Mouse (Mus musculus): ENCODE results near the gene Polr2a. TPM values are rescaled to one million over a fixed set of nuclear protein-coding genes. Genes with fewer than 3 reads are reported as not detected.

Gene Polr2a
- polyA plus RNA-seq, 1 experiment = 69.5 TPM

DNA sequence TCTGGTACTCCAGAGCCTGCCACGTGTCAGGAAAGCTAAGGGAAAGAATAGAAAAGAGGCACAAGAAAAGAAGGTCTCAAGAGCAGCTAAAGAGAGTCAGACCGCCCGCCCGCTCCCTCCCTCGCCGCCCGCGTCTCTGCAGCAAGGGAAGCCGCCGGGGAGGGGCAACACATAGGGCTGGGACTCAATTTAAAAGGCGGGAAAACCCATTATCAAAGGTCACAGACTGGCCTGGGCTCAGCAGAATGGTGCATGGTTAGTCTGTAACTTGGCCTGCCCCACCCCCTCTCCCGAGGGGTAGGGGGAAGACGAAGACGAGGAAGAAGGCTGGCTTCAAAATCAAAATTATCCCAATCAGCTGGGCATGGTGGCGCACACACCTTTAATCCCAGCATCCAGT, 39.8 kb downstream of the Polr2a start:
- TF ChIP-seq MYOD1 (IDR thresholded peaks at IDR 0.05; ENCODE audit: control insufficient read depth in 1 of 3, insufficient read length in 2 of 3, low read depth in 2 of 3) (no peak), TCF12 (IDR thresholded peaks at IDR 0.05; ENCODE audit: insufficient read depth, poor library complexity, severe bottlenecking) (no peak), MYOG (IDR thresholded peaks at IDR 0.05; ENCODE audit: control insufficient read depth in 1 of 3, insufficient read depth in 1 of 3, insufficient read length in 2 of 3, low read depth in 2 of 3) (no peak), USF1 (IDR thresholded peaks at IDR 0.05; ENCODE audit: low read depth) (no peak), SRF (IDR thresholded peaks at IDR 0.05; ENCODE audit: control insufficient read depth, insufficient read length, low read depth) (no peak), POLR2A (IDR thresholded peaks at IDR 0.05; ENCODE audit: insufficient read length, low read depth) (no peak), E2F4 (IDR thresholded peaks at IDR 0.05; ENCODE audit: insufficient read depth) (no peak), MAX (IDR thresholded peaks at IDR 0.05; ENCODE audit: low read depth) (no peak), TCF3 (IDR thresholded peaks at IDR 0.05; ENCODE audit: insufficient read length, low read depth) (no peak), CEBPB (IDR thresholded peaks at IDR 0.05; ENCODE audit: insufficient read depth, poor library complexity, severe bottlenecking) (no peak), POLR2AphosphoS2 (IDR thresholded peaks at IDR 0.05; ENCODE audit: insufficient read length, low read depth) (no peak), REST (IDR thresholded peaks at IDR 0.05; ENCODE audit: insufficient read depth, insufficient read length) (no peak)
- no peaks in the 10 kb centered on the region for H3K36me3 ChIP-seq (ENCODE audit: control insufficient read depth, insufficient read depth)
- H3K4me2 ChIP-seq (ENCODE audit: low read depth) = no peak overlapping the region
- H3K79me2 ChIP-seq (ENCODE audit: control insufficient read depth, insufficient read depth) = no peaks in the 10 kb centered on the region
- no peak overlapping the region for H3ac ChIP-seq (ENCODE audit: control insufficient read depth, insufficient read length)
- no peak overlapping the region for H3K4me3 ChIP-seq
- no peaks in the 10 kb centered on the region for H3K27me3 ChIP-seq (ENCODE audit: control insufficient read depth, insufficient read depth, insufficient read length)

- Histone ChIP-seq H3K4me2 (ENCODE audit: low read depth) (no peak overlapping the region), H3K27me3 (ENCODE audit: control insufficient read depth, insufficient read depth, insufficient read length) (no peaks in the 10 kb centered on the region), H3K79me2 (ENCODE audit: control insufficient read depth, insufficient read depth) (no peaks in the 10 kb centered on the region), H3K4me3 (no peak overlapping the region), H3ac (ENCODE audit: control insufficient read depth, insufficient read length) (no peak overlapping the region), H3K36me3 (ENCODE audit: control insufficient read depth, insufficient read depth) (no peaks in the 10 kb centered on the region)
- TF ChIP-seq MAX (IDR thresholded peaks at IDR 0.05; ENCODE audit: low read depth) (no peak), MYOG (IDR thresholded peaks at IDR 0.05; ENCODE audit: control insufficient read depth in 1 of 3, insufficient read depth in 1 of 3, insufficient read length in 2 of 3, low read depth in 2 of 3) (no peak), REST (IDR thresholded peaks at IDR 0.05; ENCODE audit: insufficient read depth, insufficient read length) (no peak), POLR2A (IDR thresholded peaks at IDR 0.05; ENCODE audit: insufficient read length, low read depth) (no peak)
Observed at GRCm38 (mm10) chr11:69716953-69717352, 41.5 kb downstream of the Polr2a start.

GRCm38 (mm10) chr11:69715929-69716328, 42.5 kb downstream of the Polr2a start:
- Histone ChIP-seq H3K79me2 (ENCODE audit: control insufficient read depth, insufficient read depth) (no peaks in the 10 kb centered on the region), H3K4me2 (ENCODE audit: low read depth) (no peak overlapping the region), H3K4me3 (no peak overlapping the region), H3K36me3 (ENCODE audit: control insufficient read depth, insufficient read depth) (no peaks in the 10 kb centered on the region), H3ac (ENCODE audit: control insufficient read depth, insufficient read length) (no peak overlapping the region), H3K27me3 (ENCODE audit: control insufficient read depth, insufficient read depth, insufficient read length) (no peaks in the 10 kb centered on the region)
- 0 out of 2 replicates have a peak, but pooled peaks have one; percentile 16 for TF ChIP-seq CEBPB (IDR thresholded peaks at IDR 0.05; ENCODE audit: insufficient read depth, poor library complexity, severe bottlenecking)
- no peak for TF ChIP-seq REST (IDR thresholded peaks at IDR 0.05; ENCODE audit: insufficient read depth, insufficient read length)

DNA sequence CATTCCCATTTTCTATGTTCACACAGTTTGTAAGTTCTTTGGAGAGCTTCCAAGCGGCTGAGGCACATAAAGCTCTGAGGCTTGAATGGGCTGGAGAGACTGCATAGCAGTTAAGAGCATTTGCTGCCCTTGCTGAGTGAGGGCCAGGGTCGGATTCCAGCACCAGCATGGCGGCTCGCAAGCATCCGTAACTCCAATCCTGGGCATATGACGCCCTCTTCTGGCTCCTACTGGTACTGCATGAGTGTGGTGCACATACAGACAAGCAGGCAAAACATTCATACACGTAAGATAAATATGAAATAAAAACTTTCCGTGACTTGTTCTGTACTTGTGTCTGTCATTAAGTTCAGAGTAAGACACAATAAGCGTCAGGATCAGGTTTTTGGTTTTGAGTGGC, 43.0 kb downstream of the Polr2a start:
- H3K4me3 ChIP-seq = no peak overlapping the region
- no peaks in the 10 kb centered on the region for H3K27me3 ChIP-seq (ENCODE audit: control insufficient read depth, insufficient read depth, insufficient read length)
- H3ac ChIP-seq (ENCODE audit: control insufficient read depth, insufficient read length) = no peak overlapping the region
- H3K36me3 ChIP-seq (ENCODE audit: control insufficient read depth, insufficient read depth) = no peaks in the 10 kb centered on the region
- H3K79me2 ChIP-seq (ENCODE audit: control insufficient read depth, insufficient read depth) = no peaks in the 10 kb centered on the region
- no peak overlapping the region for H3K4me2 ChIP-seq (ENCODE audit: low read depth)
- TF ChIP-seq MAX (IDR thresholded peaks at IDR 0.05; ENCODE audit: low read depth) = no peak

DNA sequence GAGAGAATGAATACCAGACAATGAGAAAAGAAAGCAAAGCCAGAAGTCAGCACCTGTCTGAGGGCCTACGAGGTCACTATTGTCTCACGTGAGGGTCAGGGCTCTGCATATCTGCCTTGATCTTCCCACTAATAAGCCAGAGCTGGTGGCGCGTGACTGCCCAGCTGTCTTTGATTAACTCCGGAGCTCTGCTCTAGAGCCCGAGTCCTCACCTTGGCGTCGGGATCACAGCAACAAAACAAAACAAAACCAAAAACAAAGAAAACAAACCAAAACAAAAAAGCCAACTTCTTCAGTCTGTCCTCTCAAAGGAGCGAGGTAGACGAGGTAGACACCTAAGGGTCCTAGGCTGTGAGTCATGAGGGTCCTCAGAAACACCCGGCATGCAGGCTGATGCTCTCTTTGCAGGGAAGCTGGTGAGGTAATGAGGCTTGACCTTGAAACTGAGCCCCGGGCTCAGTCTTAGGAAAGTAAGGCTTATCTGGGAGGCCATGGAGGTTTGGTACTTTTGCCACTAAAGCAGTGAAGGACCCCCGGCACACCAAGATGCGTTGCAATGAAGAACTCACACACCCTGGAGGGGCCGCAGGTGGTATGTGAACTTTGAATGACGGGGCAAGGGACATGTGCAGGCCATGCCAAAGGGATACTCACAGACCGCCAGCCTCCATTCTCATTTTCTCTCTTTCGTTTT, 43.7 kb downstream of the Polr2a start:
- Histone ChIP-seq H3K79me2 (ENCODE audit: control insufficient read depth, insufficient read depth) (no peaks in the 10 kb centered on the region), H3K4me3 (no peak overlapping the region), H3K4me2 (ENCODE audit: low read depth) (no peak overlapping the region), H3ac (ENCODE audit: control insufficient read depth, insufficient read length) (no peak overlapping the region), H3K27me3 (ENCODE audit: control insufficient read depth, insufficient read depth, insufficient read length) (no peaks in the 10 kb centered on the region), H3K36me3 (ENCODE audit: control insufficient read depth, insufficient read depth) (no peaks in the 10 kb centered on the region)
- TF ChIP-seq CEBPB (IDR thresholded peaks at IDR 0.05; ENCODE audit: insufficient read depth, poor library complexity, severe bottlenecking) (no peak), MYOD1 (IDR thresholded peaks at IDR 0.05; ENCODE audit: control insufficient read depth in 1 of 3, insufficient read length in 2 of 3, low read depth in 2 of 3) (peak in 1 of 3 experiments; percentile 18)

GRCm38 (mm10) chr11:69712954-69713672, 45.3 kb downstream of the Polr2a start:
- no peaks in the 10 kb centered on the region for H3K36me3 ChIP-seq (ENCODE audit: control insufficient read depth, insufficient read depth)

More at GRCm38 (mm10) chr11:69712954-69713672, 45.3 kb downstream of the Polr2a start:
- TF ChIP-seq POLR2AphosphoS2 (IDR thresholded peaks at IDR 0.05; ENCODE audit: insufficient read length, low read depth) = no peak
- TF ChIP-seq MYOG (IDR thresholded peaks at IDR 0.05; ENCODE audit: control insufficient read depth in 1 of 3, insufficient read depth in 1 of 3, insufficient read length in 2 of 3, low read depth in 2 of 3) = no peak
- TF ChIP-seq TCF3 (IDR thresholded peaks at IDR 0.05; ENCODE audit: insufficient read length, low read depth) = no peak
- no peak for TF ChIP-seq MYOD1 (IDR thresholded peaks at IDR 0.05; ENCODE audit: control insufficient read depth in 1 of 3, insufficient read length in 2 of 3, low read depth in 2 of 3)
- no peak for TF ChIP-seq POLR2A (IDR thresholded peaks at IDR 0.05; ENCODE audit: insufficient read length, low read depth)
- TF ChIP-seq USF1 (IDR thresholded peaks at IDR 0.05; ENCODE audit: low read depth) = no peak
- TF ChIP-seq TCF12 (IDR thresholded peaks at IDR 0.05; ENCODE audit: insufficient read depth, poor library complexity, severe bottlenecking) = no peak
- TF ChIP-seq E2F4 (IDR thresholded peaks at IDR 0.05; ENCODE audit: insufficient read depth) = no peak
- TF ChIP-seq REST (IDR thresholded peaks at IDR 0.05; ENCODE audit: insufficient read depth, insufficient read length) = no peak
- no peak for TF ChIP-seq CEBPB (IDR thresholded peaks at IDR 0.05; ENCODE audit: insufficient read depth, poor library complexity, severe bottlenecking)
- TF ChIP-seq MAX (IDR thresholded peaks at IDR 0.05; ENCODE audit: low read depth) = no peak
- TF ChIP-seq SRF (IDR thresholded peaks at IDR 0.05; ENCODE audit: control insufficient read depth, insufficient read length, low read depth) = no peak
- H3K4me2 ChIP-seq (ENCODE audit: low read depth) = no peak overlapping the region
- H3ac ChIP-seq (ENCODE audit: control insufficient read depth, insufficient read length) = no peak overlapping the region
- no peaks in the 10 kb centered on the region for H3K27me3 ChIP-seq (ENCODE audit: control insufficient read depth, insufficient read depth, insufficient read length)
- H3K4me3 ChIP-seq = no peak overlapping the region
- no peaks in the 10 kb centered on the region for H3K79me2 ChIP-seq (ENCODE audit: control insufficient read depth, insufficient read depth)
